Mouse (Mus musculus): ENCODE measurements around the gene Olfr1086. TPM values are rescaled to one million over a fixed set of nuclear protein-coding genes. Genes with fewer than 3 reads are reported as not detected.
"Not testable (repeated sequence)": the region's sequence is repeated elsewhere in the genome, so short reads cannot be mapped to it uniquely, and the experiment has no call there.

Olfr1086 gene
- total and polyA plus RNA-seq, 3 experiments = not detected

GRCm38 (mm10) chr2:86661919-86662318, 18.0 kb downstream of the Olfr1086 start, which contains the start of gene Olfr1085:
Gene Olfr1085 (minus strand): TSS chr2:86662019.
- Histone ChIP-seq H3K9ac (ENCODE audit: insufficient read depth, low read depth) (no peak within 1 kb of the TSS), H3K4me3 (replicated peaks in 1 of 3; ENCODE audit: low read depth in 2 of 3, low read length in 2 of 3, poor library complexity in 1 of 3) (no peak within 1 kb of the TSS), H3K79me2 (replicated peaks; ENCODE audit: control insufficient read depth, extremely low read depth, insufficient read depth, poor library complexity, severe bottlenecking) (no peaks in the 10 kb centered on the region), H3K9me3 (replicated peaks; ENCODE audit: low read length) (no peaks in the 10 kb centered on the region), H3K4me1 (ENCODE audit: control insufficient read depth in 1 of 2, insufficient read depth in 2 of 2) (no peaks in the 10 kb centered on the region), H3K27ac (ENCODE audit: insufficient read depth, low read depth) (no peak within 1 kb of the TSS), H3K27me3 (replicated peaks) (no peaks in the 10 kb centered on the region), H3K4me2 (ENCODE audit: insufficient read depth, low read depth, poor library complexity, severe bottlenecking) (no peak within 1 kb of the TSS), H3K36me3 (replicated peaks in 1 of 2; ENCODE audit: control insufficient read depth in 1 of 2, insufficient read depth in 1 of 2, low read length in 1 of 2) (no peaks in the 10 kb centered on the region)
- dilution Hi-C loops (cut with MboI; ENCODE audit: extremely low pct_ligation_motif_present, extremely low pct_unique_long_range_greater_than_20kb, low sequenced_read_pairs) = no loop called here
- no peak for DNase-seq (ENCODE audit: extremely low read depth)
- in situ Hi-C loops (cut with MboI; ENCODE audit: low pct_ligation_motif_present, low pct_unique_long_range_greater_than_20kb, low sequenced_read_pairs) = no loop called here
- TF ChIP-seq USF1 (IDR thresholded peaks at IDR 0.05; ENCODE audit: low read depth, low read length) (no peak), PAX5 (IDR thresholded peaks at IDR 0.05; ENCODE audit: low read length) (no peak), MAX (IDR thresholded peaks at IDR 0.05; ENCODE audit: low read length) (no peak), RCOR1 (conservative IDR thresholded peaks at IDR 0.05; ENCODE audit: low read depth, low read length) (no peak), USF2 (conservative IDR thresholded peaks at IDR 0.05; ENCODE audit: low read depth, low read length) (no peak), MXI1 (IDR thresholded peaks at IDR 0.05; ENCODE audit: low read depth, low read length) (no peak), POLR2AphosphoS2 (IDR thresholded peaks at IDR 0.05; ENCODE audit: low read depth, low read length) (no peak), MAZ (IDR thresholded peaks at IDR 0.05; ENCODE audit: low read depth, low read length) (no peak), EP300 (IDR thresholded peaks at IDR 0.05; ENCODE audit: low read length) (no peak)

DNA sequence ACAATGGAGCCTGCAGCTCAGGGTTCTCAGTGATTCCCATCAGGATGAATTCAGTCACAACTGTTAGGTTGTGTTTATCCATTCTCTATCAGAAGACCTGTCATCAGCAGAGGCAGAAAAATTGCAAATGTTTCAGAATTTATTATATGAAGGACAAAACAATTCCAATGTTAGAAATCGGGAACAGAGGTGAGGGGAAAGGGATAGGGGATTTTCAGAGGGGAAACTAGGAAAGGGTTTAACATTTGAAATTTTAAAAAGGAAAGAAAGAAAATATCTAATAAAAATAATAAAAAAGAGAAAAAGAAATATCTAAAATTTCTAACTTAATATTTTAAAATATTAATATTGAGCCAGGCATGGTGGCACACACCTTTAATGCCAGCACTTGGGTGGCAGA, 40.3 kb downstream of the Olfr1086 start, which contains the start of gene Olfr1084:
Olfr1084 (minus strand) TSS at position 101 of the 400 bp plus-strand sequence.
- H3K4me2 ChIP-seq (ENCODE audit: insufficient read depth, low read depth, poor library complexity, severe bottlenecking); DNase-seq (ENCODE audit: extremely low read depth); H3K36me3 ChIP-seq (replicated peaks in 1 of 2; ENCODE audit: control insufficient read depth in 1 of 2, insufficient read depth in 1 of 2, low read length in 1 of 2); H3K27ac ChIP-seq (ENCODE audit: insufficient read depth, low read depth); H3K4me3 ChIP-seq (replicated peaks in 1 of 3; ENCODE audit: low read depth in 2 of 3, low read length in 2 of 3, poor library complexity in 1 of 3); H3K79me2 ChIP-seq (replicated peaks; ENCODE audit: control insufficient read depth, extremely low read depth, insufficient read depth, poor library complexity, severe bottlenecking); H3K27me3 ChIP-seq (replicated peaks); H3K4me1 ChIP-seq (ENCODE audit: control insufficient read depth in 1 of 2, insufficient read depth in 2 of 2); in situ Hi-C loops (cut with MboI; ENCODE audit: low pct_ligation_motif_present, low pct_unique_long_range_greater_than_20kb, low sequenced_read_pairs); H3K9ac ChIP-seq (ENCODE audit: insufficient read depth, low read depth); H3K9me3 ChIP-seq (replicated peaks; ENCODE audit: low read length); dilution Hi-C loops (cut with MboI; ENCODE audit: extremely low pct_ligation_motif_present, extremely low pct_unique_long_range_greater_than_20kb, low sequenced_read_pairs): not testable (repeated sequence)

Other genes with a start within 250 kb of the Olfr1086 start
- not detected in 2 replicates for gene Olfr1065, start 229.5 kb downstream of the Olfr1086 start, total RNA-seq (2012; rRNA removed)
- not detected in 2 replicates for gene Olfr1065, start 229.5 kb downstream of the Olfr1086 start, total RNA-seq (2014; rRNA removed)
- gene Olfr1065, start 229.5 kb downstream of the Olfr1086 start, polyA plus RNA-seq (2012; ENCODE audit: insufficient read length, low read depth) = not detected in 2 replicates
- not detected in 2 replicates for gene Olfr1066, start 223.8 kb downstream of the Olfr1086 start, total RNA-seq (2012; rRNA removed)
- gene Olfr1066, start 223.8 kb downstream of the Olfr1086 start, total RNA-seq (2014; rRNA removed) = not detected in 2 replicates
- gene Olfr1066, start 223.8 kb downstream of the Olfr1086 start, polyA plus RNA-seq (2012; ENCODE audit: insufficient read length, low read depth) = not detected in 2 replicates
- gene Olfr228, start 192.7 kb downstream of the Olfr1086 start, total RNA-seq (2012; rRNA removed) = not detected in 2 replicates
- not detected in 2 replicates for gene Olfr228, start 192.7 kb downstream of the Olfr1086 start, total RNA-seq (2014; rRNA removed)
- not detected in 2 replicates for gene Olfr228, start 192.7 kb downstream of the Olfr1086 start, polyA plus RNA-seq (2012; ENCODE audit: insufficient read length, low read depth)
- gene Olfr1076, start 171.6 kb downstream of the Olfr1086 start, total RNA-seq (2012; rRNA removed) = not detected in 2 replicates
- not detected in 2 replicates for gene Olfr1076, start 171.6 kb downstream of the Olfr1086 start, total RNA-seq (2014; rRNA removed)
- not detected in 2 replicates for gene Olfr1076, start 171.6 kb downstream of the Olfr1086 start, polyA plus RNA-seq (2012; ENCODE audit: insufficient read length, low read depth)
- gene Olfr1079, start 137.6 kb downstream of the Olfr1086 start, total RNA-seq (2012; rRNA removed) = not detected in 2 replicates
- gene Olfr1079, start 137.6 kb downstream of the Olfr1086 start, total RNA-seq (2014; rRNA removed) = not detected in 2 replicates
- gene Olfr1079, start 137.6 kb downstream of the Olfr1086 start, polyA plus RNA-seq (2012; ENCODE audit: insufficient read length, low read depth) = not detected in 2 replicates
- gene Olfr1080, start 121.9 kb downstream of the Olfr1086 start, total RNA-seq (2012; rRNA removed) = not detected in 2 replicates
- gene Olfr1080, start 121.9 kb downstream of the Olfr1086 start, total RNA-seq (2014; rRNA removed) = not detected in 2 replicates
- not detected in 2 replicates for gene Olfr1080, start 121.9 kb downstream of the Olfr1086 start, polyA plus RNA-seq (2012; ENCODE audit: insufficient read length, low read depth)
- gene Olfr1082, start 81.1 kb downstream of the Olfr1086 start, total RNA-seq (2012; rRNA removed) = not detected in 2 replicates
- not detected in 2 replicates for gene Olfr1082, start 81.1 kb downstream of the Olfr1086 start, total RNA-seq (2014; rRNA removed)
- not detected in 2 replicates for gene Olfr1082, start 81.1 kb downstream of the Olfr1086 start, polyA plus RNA-seq (2012; ENCODE audit: insufficient read length, low read depth)
- not detected in 2 replicates for gene Olfr1084, start 40.4 kb downstream of the Olfr1086 start, total RNA-seq (2012; rRNA removed)
- gene Olfr1084, start 40.4 kb downstream of the Olfr1086 start, total RNA-seq (2014; rRNA removed) = not detected in 2 replicates
- gene Olfr1084, start 40.4 kb downstream of the Olfr1086 start, polyA plus RNA-seq (2012; ENCODE audit: insufficient read length, low read depth) = not detected in 2 replicates
- not detected in 2 replicates for gene Olfr1085, start 18.1 kb downstream of the Olfr1086 start, total RNA-seq (2012; rRNA removed)
- not detected in 2 replicates for gene Olfr1085, start 18.1 kb downstream of the Olfr1086 start, total RNA-seq (2014; rRNA removed)
- not detected in 2 replicates for gene Olfr1085, start 18.1 kb downstream of the Olfr1086 start, polyA plus RNA-seq (2012; ENCODE audit: insufficient read length, low read depth)
- not detected in 2 replicates for gene Olfr1087, start 18.3 kb upstream of the Olfr1086 start, total RNA-seq (2012; rRNA removed)
- not detected in 2 replicates for gene Olfr1087, start 18.3 kb upstream of the Olfr1086 start, total RNA-seq (2014; rRNA removed)
- not detected in 2 replicates for gene Olfr1087, start 18.3 kb upstream of the Olfr1086 start, polyA plus RNA-seq (2012; ENCODE audit: insufficient read length, low read depth)
- not detected in 2 replicates for gene Olfr1089, start 53.6 kb upstream of the Olfr1086 start, total RNA-seq (2012; rRNA removed)
- not detected in 2 replicates for gene Olfr1089, start 53.6 kb upstream of the Olfr1086 start, total RNA-seq (2014; rRNA removed)
- not detected in 2 replicates for gene Olfr1089, start 53.6 kb upstream of the Olfr1086 start, polyA plus RNA-seq (2012; ENCODE audit: insufficient read length, low read depth)
- not detected in 2 replicates for gene Olfr1090, start 78.9 kb upstream of the Olfr1086 start, total RNA-seq (2012; rRNA removed)
- not detected in 2 replicates for gene Olfr1090, start 78.9 kb upstream of the Olfr1086 start, total RNA-seq (2014; rRNA removed)
- gene Olfr1090, start 78.9 kb upstream of the Olfr1086 start, polyA plus RNA-seq (2012; ENCODE audit: insufficient read length, low read depth) = not detected in 2 replicates
- not detected in 2 replicates for gene Olfr1093, start 102.4 kb upstream of the Olfr1086 start, total RNA-seq (2012; rRNA removed)
- gene Olfr1093, start 102.4 kb upstream of the Olfr1086 start, total RNA-seq (2014; rRNA removed) = not detected in 2 replicates
- not detected in 2 replicates for gene Olfr1093, start 102.4 kb upstream of the Olfr1086 start, polyA plus RNA-seq (2012; ENCODE audit: insufficient read length, low read depth)
- not detected in 2 replicates for gene Olfr141, start 129.9 kb upstream of the Olfr1086 start, total RNA-seq (2012; rRNA removed)
- not detected in 2 replicates for gene Olfr141, start 129.9 kb upstream of the Olfr1086 start, total RNA-seq (2014; rRNA removed)
- not detected in 2 replicates for gene Olfr141, start 129.9 kb upstream of the Olfr1086 start, polyA plus RNA-seq (2012; ENCODE audit: insufficient read length, low read depth)
- gene Olfr1094, start 144.6 kb upstream of the Olfr1086 start, total RNA-seq (2012; rRNA removed) = not detected in 2 replicates
- gene Olfr1094, start 144.6 kb upstream of the Olfr1086 start, total RNA-seq (2014; rRNA removed) = not detected in 2 replicates
- gene Olfr1094, start 144.6 kb upstream of the Olfr1086 start, polyA plus RNA-seq (2012; ENCODE audit: insufficient read length, low read depth) = not detected in 2 replicates
- gene Olfr1095, start 171.6 kb upstream of the Olfr1086 start, total RNA-seq (2012; rRNA removed) = not detected in 2 replicates
- not detected in 2 replicates for gene Olfr1095, start 171.6 kb upstream of the Olfr1086 start, total RNA-seq (2014; rRNA removed)
- not detected in 2 replicates for gene Olfr1095, start 171.6 kb upstream of the Olfr1086 start, polyA plus RNA-seq (2012; ENCODE audit: insufficient read length, low read depth)
- gene Gm13723, start 194.7 kb upstream of the Olfr1086 start, total RNA-seq (2012; rRNA removed) = not detected in 2 replicates
- not detected in 2 replicates for gene Gm13723, start 194.7 kb upstream of the Olfr1086 start, total RNA-seq (2014; rRNA removed)
- not detected in 2 replicates for gene Gm13723, start 194.7 kb upstream of the Olfr1086 start, polyA plus RNA-seq (2012; ENCODE audit: insufficient read length, low read depth)
- gene Olfr1097, start 212.1 kb upstream of the Olfr1086 start, total RNA-seq (2012; rRNA removed) = not detected in 2 replicates
- gene Olfr1097, start 212.1 kb upstream of the Olfr1086 start, total RNA-seq (2014; rRNA removed) = not detected in 2 replicates
- gene Olfr1097, start 212.1 kb upstream of the Olfr1086 start, polyA plus RNA-seq (2012; ENCODE audit: insufficient read length, low read depth) = not detected in 2 replicates
- gene Olfr1098, start 244.5 kb upstream of the Olfr1086 start, total RNA-seq (2012; rRNA removed) = not detected in 2 replicates
- not detected in 2 replicates for gene Olfr1098, start 244.5 kb upstream of the Olfr1086 start, total RNA-seq (2014; rRNA removed)
- not detected in 2 replicates for gene Olfr1098, start 244.5 kb upstream of the Olfr1086 start, polyA plus RNA-seq (2012; ENCODE audit: insufficient read length, low read depth)

All from CH12.LX (cell line).